Mouse (Mus musculus): ENCODE results near the gene Mag.
"Not testable (repeated sequence)": the region's sequence is repeated elsewhere in the genome, so short reads cannot be mapped to it uniquely, and the experiment has no call there.

Mag gene

GRCm38 (mm10) chr7:30914732-30915131 is at the start of gene Mag:
Gene Mag, minus strand, starts transcription at chr7:30914873.
- DNase-seq: no peak

- DNase-seq: no peak
These were observed 49.7 kb upstream of the Mag start for GRCm38 (mm10) chr7:30964366-30964765.

DNA sequence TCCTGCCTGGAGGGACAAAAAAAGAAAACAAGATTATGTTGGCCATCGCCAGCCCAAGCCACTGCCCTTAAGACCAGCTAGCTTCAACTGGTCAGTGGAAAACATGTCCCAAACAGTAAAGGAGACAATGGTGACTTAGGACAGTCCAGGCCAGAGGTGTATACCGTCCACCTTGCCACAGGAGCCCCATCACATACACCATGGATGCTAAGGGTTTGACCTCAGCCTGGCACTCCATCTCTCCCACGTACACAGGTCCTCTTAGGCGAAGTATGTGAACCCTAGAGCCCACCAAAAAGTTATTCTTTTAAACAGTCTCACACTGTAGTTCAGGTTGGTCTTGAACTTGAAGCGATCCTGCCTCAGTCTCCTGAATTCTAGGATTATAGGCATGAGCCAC is 48.2 kb upstream of the Mag start:
- DNase-seq: no peak

DNA sequence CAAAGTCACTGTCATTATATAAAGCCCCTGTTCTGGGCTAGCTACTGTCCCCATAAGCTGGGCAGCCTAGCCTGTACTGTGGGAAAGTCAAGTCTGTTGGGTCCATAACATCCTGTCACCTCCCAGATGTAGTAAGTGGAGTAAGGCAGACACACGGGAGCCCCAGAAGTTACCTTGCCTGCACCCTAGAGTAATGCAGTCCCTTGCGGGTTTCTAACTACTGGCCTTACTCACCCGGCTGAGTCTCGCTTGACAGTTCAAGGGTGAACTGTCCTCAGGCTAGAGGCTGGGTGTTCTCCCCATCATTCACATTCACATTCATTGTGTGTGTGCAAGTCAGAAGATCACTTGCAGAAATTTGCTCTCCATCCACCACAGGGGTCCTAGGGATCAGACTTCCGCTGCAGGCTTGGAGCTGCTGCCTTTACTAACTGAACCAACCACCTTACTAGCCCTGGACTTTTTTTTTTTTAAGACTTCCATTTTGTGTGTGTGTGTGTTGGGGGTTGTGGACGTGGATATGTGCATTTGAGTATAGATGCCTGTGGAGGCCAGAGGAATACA is 45.2 kb upstream of the Mag start:
- DNase-seq: no peak

DNA sequence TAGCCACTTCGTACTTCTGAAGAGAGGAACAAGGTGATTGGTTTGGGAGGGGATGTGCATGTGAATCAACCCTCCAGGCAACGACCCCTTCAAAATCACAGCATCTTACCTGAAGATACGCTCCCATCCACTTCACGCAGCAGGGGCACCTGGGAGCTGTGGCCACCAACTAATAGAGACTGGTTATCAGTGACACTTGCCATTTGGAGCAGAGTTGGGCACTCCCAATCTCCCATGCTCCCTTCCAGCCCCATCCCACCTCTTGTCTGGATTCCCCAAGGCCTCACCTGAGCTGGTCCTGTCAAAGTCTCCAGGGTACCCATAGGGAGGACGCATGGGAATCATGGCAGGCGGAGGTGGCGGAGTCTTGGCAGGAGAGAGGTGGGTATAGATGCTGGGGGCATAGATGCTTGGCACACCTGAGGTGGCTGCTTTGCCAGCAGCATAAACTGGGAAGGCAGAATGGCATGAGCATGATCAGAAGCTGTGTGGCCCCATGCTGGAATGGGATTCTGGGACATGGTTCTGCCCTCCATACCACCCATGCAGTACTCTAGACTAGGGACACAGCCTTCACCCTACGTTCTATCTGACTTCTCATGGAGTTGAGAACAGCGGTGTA is 44.3 kb upstream of the Mag start:
- no peak for DNase-seq

GRCm38 (mm10) chr7:30958109-30958865 is 43.6 kb upstream of the Mag start:
- DNase-seq: peak; percentile 30

DNA sequence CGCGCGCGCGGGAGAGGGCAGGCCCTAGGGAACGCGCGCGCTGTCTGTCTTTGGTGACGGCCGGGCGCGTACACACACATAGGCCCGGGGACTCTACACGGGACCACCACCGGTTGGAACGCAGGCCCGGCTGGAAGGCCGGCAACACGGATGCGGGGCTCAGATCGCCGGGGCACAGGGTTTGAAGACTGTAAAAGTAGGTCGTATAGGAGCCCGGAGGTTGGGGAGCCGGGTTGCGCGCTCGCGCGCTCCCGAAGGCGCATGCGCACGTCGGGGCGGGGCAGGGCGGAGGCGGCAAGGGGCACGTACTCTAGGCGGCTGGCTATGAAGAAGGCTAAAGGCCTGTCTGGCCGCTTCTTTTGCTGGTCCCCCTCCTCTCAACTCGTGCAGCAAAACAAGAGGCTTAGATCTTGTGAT is 42.7 kb upstream of the Mag start:
- DNase-seq: peak; percentile 95

DNA sequence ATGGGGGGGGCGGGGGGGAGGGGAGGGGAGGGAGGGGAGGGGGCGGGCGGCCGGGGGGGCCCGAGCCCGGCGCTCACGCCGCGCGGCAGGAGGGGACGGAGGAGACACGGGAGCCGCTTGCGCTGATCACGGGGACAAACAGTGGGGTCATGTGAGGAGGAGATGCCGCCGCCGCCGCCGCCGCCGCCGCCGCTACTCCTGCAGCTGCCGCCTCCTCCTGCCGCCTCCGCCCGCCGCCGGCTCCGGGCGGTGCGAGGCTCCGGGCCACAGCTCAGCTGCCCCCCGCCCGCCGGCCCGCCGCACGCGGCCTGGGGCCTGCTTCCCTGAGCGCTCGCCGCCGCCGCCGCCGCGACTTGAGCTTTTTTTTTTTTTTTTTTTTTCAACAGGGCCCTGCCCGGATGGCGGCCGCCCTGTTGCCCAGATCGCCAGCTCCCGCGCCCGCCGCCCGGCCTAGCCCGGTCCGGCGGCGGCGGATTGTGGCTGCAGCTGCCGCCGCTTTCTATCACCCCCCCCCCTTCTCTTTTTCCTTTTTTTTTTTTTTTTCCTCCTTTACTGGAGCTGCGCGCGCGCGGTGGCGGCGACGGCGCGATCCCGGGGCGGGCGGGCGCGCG is 42.2 kb upstream of the Mag start, which contains the start of gene Usf2:
Gene Usf2 (minus strand): TSS at position 48 of the 611 bp plus-strand sequence.
- DNase-seq: peak; percentile 81

GRCm38 (mm10) chr7:30956357-30956751 is 41.7 kb upstream of the Mag start:
- no peak for DNase-seq

- peak; percentile 85 for DNase-seq
These were observed 41.1 kb upstream of the Mag start for GRCm38 (mm10) chr7:30955584-30956356.

DNA sequence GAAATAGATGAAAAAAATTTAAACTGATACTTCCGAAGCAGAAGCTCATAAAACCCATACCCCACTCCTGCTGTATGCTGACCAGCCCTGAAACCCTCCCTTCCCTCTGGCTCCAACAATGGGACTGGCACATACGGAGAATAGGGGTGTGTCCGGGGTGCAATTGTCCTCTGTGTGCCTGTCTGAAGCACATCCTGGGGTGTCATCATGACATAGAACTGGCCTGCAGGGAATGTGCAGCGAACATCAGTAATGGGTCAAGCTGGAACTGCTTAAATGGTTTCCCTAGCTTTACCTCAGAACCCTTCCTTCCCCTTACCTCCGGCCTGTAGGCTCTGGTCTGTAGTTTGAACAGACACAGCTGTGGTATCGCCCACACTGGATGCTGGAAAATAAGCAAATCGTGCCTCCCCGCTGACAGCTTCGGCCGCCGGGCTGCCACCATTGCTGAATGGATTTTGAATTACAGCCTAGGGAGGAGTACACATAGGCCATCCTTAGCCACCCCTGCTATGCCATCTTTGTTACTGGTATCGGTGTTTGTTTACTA is 40.4 kb upstream of the Mag start:
- DNase-seq: no peak

DNA sequence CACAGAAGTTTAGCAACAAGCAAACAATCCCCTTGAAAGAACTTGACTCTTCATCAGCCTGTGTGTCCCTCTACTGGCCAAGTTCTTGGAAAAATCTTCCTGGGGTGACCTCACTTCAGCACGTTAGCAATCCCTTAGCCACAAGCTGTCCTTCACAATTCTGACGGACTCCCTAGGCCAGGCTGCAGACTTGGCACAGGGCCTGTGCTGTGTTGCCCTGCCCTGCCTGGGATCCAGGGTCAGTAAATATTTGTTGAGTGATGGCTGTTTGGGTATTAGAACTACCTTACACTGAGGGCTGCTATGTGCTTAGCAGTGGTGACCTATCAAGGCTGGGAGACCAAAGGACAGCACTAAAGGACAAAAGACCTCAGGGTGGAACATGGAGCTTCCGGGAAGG is 39.4 kb upstream of the Mag start:
- DNase-seq: no peak

GRCm38 (mm10) chr7:30953459-30953858 is 38.8 kb upstream of the Mag start:
- no peak for DNase-seq

DNA sequence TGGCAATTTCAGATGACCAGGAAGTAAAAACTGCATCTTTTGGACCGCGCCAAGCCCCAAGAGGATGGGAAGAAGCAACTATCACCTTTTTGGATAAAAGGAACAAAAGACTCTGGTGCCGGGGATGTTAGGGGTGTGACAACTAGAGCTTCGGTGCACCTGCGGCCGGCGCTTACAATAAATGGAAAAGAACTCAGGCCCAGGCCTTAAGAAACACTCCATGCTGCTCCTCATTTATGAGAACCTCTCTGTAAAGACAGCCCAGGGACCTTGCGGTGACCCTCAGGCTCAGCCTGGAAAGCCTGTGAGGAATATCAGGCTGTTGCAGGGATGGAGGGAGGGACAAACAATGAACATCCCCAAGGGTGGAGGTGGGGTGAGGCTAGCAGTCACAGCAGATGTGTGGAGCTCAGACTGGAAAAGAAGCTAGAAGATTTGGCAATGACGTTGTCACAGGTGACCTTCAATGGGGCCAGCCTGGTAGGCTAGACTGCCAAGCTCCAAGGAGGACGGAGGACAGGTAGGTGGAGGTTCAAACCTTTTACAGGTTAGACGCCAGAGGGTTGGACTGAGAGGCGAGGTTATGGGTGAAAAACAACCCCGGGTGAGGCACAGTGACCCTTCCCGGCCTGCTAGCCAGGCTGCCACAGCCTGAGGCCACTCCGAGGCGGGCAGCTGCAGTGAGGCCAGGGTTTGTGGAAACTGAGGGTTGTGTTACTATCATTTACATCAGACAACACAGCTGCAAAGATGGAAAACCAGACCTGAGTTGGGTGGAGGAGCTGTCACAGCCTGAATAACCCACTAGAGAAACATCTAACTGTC is 38.0 kb upstream of the Mag start:
- DNase-seq: no peak

GRCm38 (mm10) chr7:30949902-30950301 is 35.2 kb upstream of the Mag start:
- not testable (repeated sequence) for DNase-seq

DNA sequence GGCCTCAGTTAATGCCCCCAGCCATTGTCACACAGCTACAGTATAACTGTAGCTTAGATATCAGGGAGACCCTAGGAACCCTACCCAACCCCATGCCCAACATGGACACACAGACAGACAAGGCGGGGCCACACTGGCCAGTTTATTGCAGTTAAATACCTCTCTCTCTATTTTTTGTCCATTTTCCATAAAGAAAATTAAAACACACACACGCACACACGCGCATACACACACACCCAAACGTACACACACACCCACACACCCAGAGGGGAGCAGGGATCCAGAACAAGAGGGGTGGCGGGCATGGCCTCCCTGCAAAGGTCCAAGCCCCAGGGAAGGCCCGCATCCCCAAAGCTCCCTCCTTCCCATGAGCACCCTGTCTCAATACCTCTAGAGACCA is 31.2 kb upstream of the Mag start:
- no peak for DNase-seq

- not testable (repeated sequence) for DNase-seq
These were observed 30.8 kb upstream of the Mag start for GRCm38 (mm10) chr7:30945466-30945865.

DNA sequence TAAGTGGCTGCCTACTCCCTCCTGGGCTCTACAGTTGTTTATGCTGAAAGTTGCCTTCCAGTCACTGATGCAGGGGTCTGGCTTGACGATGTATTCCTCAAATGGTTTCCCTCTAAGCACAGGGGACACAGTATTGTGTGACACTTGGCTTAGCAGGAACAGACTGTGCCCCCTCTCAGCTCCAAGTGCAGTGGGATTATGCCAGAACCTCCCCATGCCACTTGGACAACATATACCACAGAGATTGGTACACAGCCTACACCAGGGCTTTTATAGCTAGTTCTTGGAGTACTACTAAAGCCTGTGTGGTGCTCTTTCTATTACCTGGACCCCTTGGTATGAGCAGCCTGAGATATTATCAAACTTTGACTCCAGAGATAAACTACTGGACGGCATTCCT is 30.0 kb upstream of the Mag start:
- not testable (repeated sequence) for DNase-seq

DNA sequence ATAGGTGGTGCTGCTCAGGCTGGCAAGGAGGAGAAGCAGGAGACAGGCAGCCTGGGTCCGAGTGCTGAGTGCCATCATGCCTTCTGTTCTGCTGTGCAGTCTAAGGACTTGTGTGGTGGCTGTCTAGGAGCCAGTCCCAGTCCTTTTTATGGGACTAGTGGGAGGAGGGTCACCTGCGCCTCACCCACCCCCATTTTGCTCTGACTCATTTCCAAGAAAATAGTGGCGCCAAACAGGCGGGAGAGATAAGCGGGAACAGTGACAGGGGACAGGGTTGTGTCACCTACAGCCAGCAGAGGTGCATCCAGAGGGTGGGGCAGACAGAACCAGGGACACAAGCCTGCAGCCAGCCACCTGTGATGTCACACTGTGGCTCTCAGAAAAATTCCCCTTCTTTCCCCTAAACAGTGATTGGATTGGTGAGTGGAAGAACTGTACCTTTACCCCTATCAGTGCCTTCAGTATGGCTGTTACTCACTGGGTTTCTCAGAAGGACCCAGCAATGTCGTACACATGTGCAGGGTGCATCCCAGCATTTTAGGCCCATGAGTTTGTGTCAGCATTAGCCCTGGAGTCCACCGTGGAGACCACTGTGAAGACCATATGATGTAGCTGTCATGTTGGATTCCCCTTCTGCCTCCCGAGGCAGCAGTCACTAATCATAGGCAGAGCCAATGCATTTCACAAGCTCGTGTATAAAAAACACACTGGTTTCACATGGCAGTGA is 29.4 kb upstream of the Mag start, which contains the start of gene Hamp:
Gene Hamp (minus strand): TSS at position 124 of the 727 bp plus-strand sequence.
- no peak for DNase-seq

DNA sequence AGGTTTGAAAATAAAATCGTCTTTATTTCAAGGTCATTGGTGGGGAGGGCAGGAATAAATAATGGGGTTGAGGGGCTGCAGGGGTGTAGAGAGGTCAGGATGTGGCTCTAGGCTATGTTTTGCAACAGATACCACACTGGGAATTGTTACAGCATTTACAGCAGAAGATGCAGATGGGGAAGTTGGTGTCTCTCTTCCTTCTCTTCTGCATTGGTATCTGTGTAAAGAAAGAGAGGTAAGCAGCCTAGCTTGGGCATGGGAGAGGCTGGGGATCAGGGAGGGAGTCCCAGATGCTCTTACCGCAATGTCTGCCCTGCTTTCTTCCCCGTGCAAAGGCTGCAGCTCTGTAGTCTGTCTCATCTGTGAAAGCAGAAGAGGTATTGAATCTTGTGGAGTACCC is 27.7 kb upstream of the Mag start:
- not testable (repeated sequence) for DNase-seq

DNA sequence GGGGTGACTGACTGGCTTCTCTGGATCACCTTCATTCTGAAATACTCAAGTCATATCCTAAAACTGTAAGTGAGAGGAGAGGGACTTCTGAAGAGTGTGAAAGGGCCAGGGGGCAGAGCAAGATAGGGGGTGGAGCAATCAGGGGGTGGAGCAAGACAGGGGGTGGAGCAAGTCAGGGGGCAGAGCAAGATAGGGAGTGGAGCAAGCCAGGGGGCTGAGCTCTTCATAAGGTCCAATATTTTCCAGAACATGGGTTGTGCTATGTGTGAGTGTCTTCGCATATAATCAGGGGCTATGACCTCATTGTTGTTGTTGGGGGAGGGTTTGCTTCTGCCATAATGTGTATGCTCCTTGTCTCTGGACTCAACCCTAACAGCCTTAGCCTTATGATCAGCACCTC is 25.4 kb upstream of the Mag start:
- DNase-seq: not testable (repeated sequence)
